Mouse (Mus musculus): Measurements from ENCODE around the gene Prl8a2. TPM values are rescaled to one million over a fixed set of nuclear protein-coding genes. Genes with fewer than 3 reads are reported as not detected.

Gene Prl8a2
- polyA plus RNA-seq (2012; fragmentation: generic; extraction: Trizol): not detected

- H3ac ChIP-seq (ENCODE audit: control insufficient read depth, insufficient read length): no peak within 1 kb of the TSS
- H3K27me3 ChIP-seq (ENCODE audit: control insufficient read depth, insufficient read depth, insufficient read length): no peaks in the 10 kb centered on the region
- no peak for TF ChIP-seq MYOD1 (IDR thresholded peaks at IDR 0.05; ENCODE audit: control insufficient read depth in 1 of 3, insufficient read length in 2 of 3, low read depth in 2 of 3)
- TF ChIP-seq POLR2AphosphoS2 (IDR thresholded peaks at IDR 0.05; ENCODE audit: insufficient read length, low read depth): no peak
- TF ChIP-seq SRF (IDR thresholded peaks at IDR 0.05; ENCODE audit: control insufficient read depth, insufficient read length, low read depth): no peak
- no peak for TF ChIP-seq MYOG (IDR thresholded peaks at IDR 0.05; ENCODE audit: control insufficient read depth in 1 of 3, insufficient read depth in 1 of 3, insufficient read length in 2 of 3, low read depth in 2 of 3)
- no peak for TF ChIP-seq TCF3 (IDR thresholded peaks at IDR 0.05; ENCODE audit: insufficient read length, low read depth)
- no peak within 1 kb of the TSS for H3K4me2 ChIP-seq (ENCODE audit: low read depth)
- H3K4me3 ChIP-seq: no peak within 1 kb of the TSS
- no peaks in the 10 kb centered on the region for H3K79me2 ChIP-seq (ENCODE audit: control insufficient read depth, insufficient read depth)
- H3K36me3 ChIP-seq (ENCODE audit: control insufficient read depth, insufficient read depth): no peaks in the 10 kb centered on the region
These were observed at the start of gene Prl8a2 for GRCm38 (mm10) chr13:27345373-27345772. Gene Prl8a2, plus strand, starts transcription at chr13:27345673.

- no peaks in the 10 kb centered on the region for H3K36me3 ChIP-seq (ENCODE audit: control insufficient read depth, insufficient read depth)
- TF ChIP-seq SRF (IDR thresholded peaks at IDR 0.05; ENCODE audit: control insufficient read depth, insufficient read length, low read depth) (no peak), USF1 (IDR thresholded peaks at IDR 0.05; ENCODE audit: low read depth) (no peak), TCF3 (IDR thresholded peaks at IDR 0.05; ENCODE audit: insufficient read length, low read depth) (no peak), CEBPB (IDR thresholded peaks at IDR 0.05; ENCODE audit: insufficient read depth, poor library complexity, severe bottlenecking) (no peak), E2F4 (IDR thresholded peaks at IDR 0.05; ENCODE audit: insufficient read depth) (no peak), POLR2AphosphoS2 (IDR thresholded peaks at IDR 0.05; ENCODE audit: insufficient read length, low read depth) (no peak), MAX (IDR thresholded peaks at IDR 0.05; ENCODE audit: low read depth) (no peak), MYOD1 (IDR thresholded peaks at IDR 0.05; ENCODE audit: control insufficient read depth in 1 of 3, insufficient read length in 2 of 3, low read depth in 2 of 3) (no peak), POLR2A (IDR thresholded peaks at IDR 0.05; ENCODE audit: insufficient read length, low read depth) (no peak), TCF12 (IDR thresholded peaks at IDR 0.05; ENCODE audit: insufficient read depth, poor library complexity, severe bottlenecking) (no peak), REST (IDR thresholded peaks at IDR 0.05; ENCODE audit: insufficient read depth, insufficient read length) (no peak)
- no peak within 1 kb of the TSS for H3K4me2 ChIP-seq (ENCODE audit: low read depth)
- no peak within 1 kb of the TSS for H3K4me3 ChIP-seq
- H3K27me3 ChIP-seq (ENCODE audit: control insufficient read depth, insufficient read depth, insufficient read length): no peaks in the 10 kb centered on the region
- no peaks in the 10 kb centered on the region for H3K79me2 ChIP-seq (ENCODE audit: control insufficient read depth, insufficient read depth)
- no peak within 1 kb of the TSS for H3ac ChIP-seq (ENCODE audit: control insufficient read depth, insufficient read length)
These were observed 32.9 kb upstream of the Prl8a2 start, which contains the start of gene Prl6a1 for GRCm38 (mm10) chr13:27312334-27313225. Gene Prl6a1, plus strand, starts transcription at chr13:27312627.

- TF ChIP-seq POLR2AphosphoS2 (IDR thresholded peaks at IDR 0.05; ENCODE audit: insufficient read length, low read depth): no peak
- no peak for TF ChIP-seq SRF (IDR thresholded peaks at IDR 0.05; ENCODE audit: control insufficient read depth, insufficient read length, low read depth)
- TF ChIP-seq TCF3 (IDR thresholded peaks at IDR 0.05; ENCODE audit: insufficient read length, low read depth): no peak
- TF ChIP-seq CEBPB (IDR thresholded peaks at IDR 0.05; ENCODE audit: insufficient read depth, poor library complexity, severe bottlenecking): no peak
- TF ChIP-seq TCF12 (IDR thresholded peaks at IDR 0.05; ENCODE audit: insufficient read depth, poor library complexity, severe bottlenecking): no peak
- TF ChIP-seq MYOG (IDR thresholded peaks at IDR 0.05; ENCODE audit: control insufficient read depth in 1 of 3, insufficient read depth in 1 of 3, insufficient read length in 2 of 3, low read depth in 2 of 3): no peak
- TF ChIP-seq E2F4 (IDR thresholded peaks at IDR 0.05; ENCODE audit: insufficient read depth): no peak
- no peak for TF ChIP-seq MAX (IDR thresholded peaks at IDR 0.05; ENCODE audit: low read depth)
- TF ChIP-seq REST (IDR thresholded peaks at IDR 0.05; ENCODE audit: insufficient read depth, insufficient read length): no peak
- TF ChIP-seq POLR2A (IDR thresholded peaks at IDR 0.05; ENCODE audit: insufficient read length, low read depth): no peak
- TF ChIP-seq MYOD1 (IDR thresholded peaks at IDR 0.05; ENCODE audit: control insufficient read depth in 1 of 3, insufficient read length in 2 of 3, low read depth in 2 of 3): no peak
- TF ChIP-seq USF1 (IDR thresholded peaks at IDR 0.05; ENCODE audit: low read depth): no peak
These were observed 10.5 kb upstream of the Prl8a2 start for GRCm38 (mm10) chr13:27334989-27335388.

GRCm38 (mm10) chr13:27342733-27343275 is 2.7 kb upstream of the Prl8a2 start:
- H3K4me2 ChIP-seq (ENCODE audit: low read depth): no peak overlapping the region
- TF ChIP-seq MAX (IDR thresholded peaks at IDR 0.05; ENCODE audit: low read depth) (no peak), REST (IDR thresholded peaks at IDR 0.05; ENCODE audit: insufficient read depth, insufficient read length) (no peak), POLR2AphosphoS2 (IDR thresholded peaks at IDR 0.05; ENCODE audit: insufficient read length, low read depth) (no peak), TCF3 (IDR thresholded peaks at IDR 0.05; ENCODE audit: insufficient read length, low read depth) (no peak), SRF (IDR thresholded peaks at IDR 0.05; ENCODE audit: control insufficient read depth, insufficient read length, low read depth) (no peak)

More at GRCm38 (mm10) chr13:27334989-27335388, 10.5 kb upstream of the Prl8a2 start:
- Histone ChIP-seq H3K27me3 (ENCODE audit: control insufficient read depth, insufficient read depth, insufficient read length) (no peaks in the 10 kb centered on the region), H3K4me3 (no peak overlapping the region), H3K4me2 (ENCODE audit: low read depth) (no peak overlapping the region), H3K79me2 (ENCODE audit: control insufficient read depth, insufficient read depth) (no peaks in the 10 kb centered on the region), H3K36me3 (ENCODE audit: control insufficient read depth, insufficient read depth) (no peaks in the 10 kb centered on the region), H3ac (ENCODE audit: control insufficient read depth, insufficient read length) (no peak overlapping the region)

More at GRCm38 (mm10) chr13:27342733-27343275, 2.7 kb upstream of the Prl8a2 start:
- Histone ChIP-seq H3ac (ENCODE audit: control insufficient read depth, insufficient read length) (no peak overlapping the region), H3K79me2 (ENCODE audit: control insufficient read depth, insufficient read depth) (no peaks in the 10 kb centered on the region), H3K36me3 (ENCODE audit: control insufficient read depth, insufficient read depth) (no peaks in the 10 kb centered on the region), H3K27me3 (ENCODE audit: control insufficient read depth, insufficient read depth, insufficient read length) (no peaks in the 10 kb centered on the region), H3K4me3 (no peak overlapping the region)

All from myocyte (in vitro differentiated cells).